Mouse (Mus musculus): ENCODE measurements around the gene Crtc1. TPM values are rescaled to one million over a fixed set of nuclear protein-coding genes. Genes with fewer than 3 reads are reported as not detected.

The Crtc1 gene
- total and polyA plus RNA-seq, 2 experiments from 2014 or later = 51.7 to 52.9 TPM

- Histone ChIP-seq H3K4me3 (ENCODE audit: low read depth, low read length) (no peak overlapping the region), H3K9me3 (ENCODE audit: low read length) (no peaks in the 10 kb centered on the region), H3K36me3 (ENCODE audit: insufficient read depth) (no peaks in the 10 kb centered on the region), H3K4me2 (ENCODE audit: low read depth) (no peak overlapping the region), H3K27ac (ENCODE audit: low read depth, low read length) (no peak overlapping the region), H3K4me1 (ENCODE audit: insufficient read depth) (no peaks in the 10 kb centered on the region), H3K9ac (no peak overlapping the region), H3K27me3 (ENCODE audit: insufficient read depth, low read length) (no peaks in the 10 kb centered on the region)
- no peak for TF ChIP-seq CTCF (IDR thresholded peaks at IDR 0.05; ENCODE audit: low read depth)
- no peak for ATAC-seq
- 85% methylated on average over 2 of the region's 2 CpGs for WGBS
- DNase-seq = no peak
These were observed 16.7 kb downstream of the Crtc1 start for GRCm38 (mm10) chr8:70422722-70423121.

- WGBS = 84% methylated on average over 18 of the region's 18 CpGs
- ATAC-seq = no peak
- no peak overlapping the region for H3K4me3 ChIP-seq (ENCODE audit: low read depth, low read length)
- H3K9ac ChIP-seq = no peak overlapping the region
- DNase-seq = no peak
- no peaks in the 10 kb centered on the region for H3K36me3 ChIP-seq (ENCODE audit: insufficient read depth)
- no peaks in the 10 kb centered on the region for H3K27me3 ChIP-seq (ENCODE audit: insufficient read depth, low read length)
- no peak overlapping the region for H3K4me2 ChIP-seq (ENCODE audit: low read depth)
- H3K4me1 ChIP-seq (ENCODE audit: insufficient read depth) = no peaks in the 10 kb centered on the region
- no peak for TF ChIP-seq CTCF (IDR thresholded peaks at IDR 0.05; ENCODE audit: low read depth)
- no peaks in the 10 kb centered on the region for H3K9me3 ChIP-seq (ENCODE audit: low read length)
- H3K27ac ChIP-seq (ENCODE audit: low read depth, low read length) = no peak overlapping the region
These were observed 17.9 kb downstream of the Crtc1 start for GRCm38 (mm10) chr8:70421349-70422104.

- 81% methylated on average over 11 of the region's 11 CpGs for WGBS
- H3K27me3 ChIP-seq (ENCODE audit: insufficient read depth, low read length) = no peaks in the 10 kb centered on the region
- H3K36me3 ChIP-seq (ENCODE audit: insufficient read depth) = no peaks in the 10 kb centered on the region
- H3K4me2 ChIP-seq (ENCODE audit: low read depth) = no peak overlapping the region
- H3K4me3 ChIP-seq (ENCODE audit: low read depth, low read length) = no peak overlapping the region
- TF ChIP-seq CTCF (IDR thresholded peaks at IDR 0.05; ENCODE audit: low read depth) = no peak
- DNase-seq (no peak), ATAC-seq (no peak)
- H3K4me1 ChIP-seq (ENCODE audit: insufficient read depth) = no peaks in the 10 kb centered on the region
- no peaks in the 10 kb centered on the region for H3K9me3 ChIP-seq (ENCODE audit: low read length)
- no peak overlapping the region for H3K27ac ChIP-seq (ENCODE audit: low read depth, low read length)
- no peak overlapping the region for H3K9ac ChIP-seq
These were observed 19.3 kb downstream of the Crtc1 start for GRCm38 (mm10) chr8:70419879-70420643.

GRCm38 (mm10) chr8:70418954-70419353, 20.4 kb downstream of the Crtc1 start:
- WGBS = 23% methylated on average over 14 of the region's 14 CpGs
- H3K9me3 ChIP-seq (ENCODE audit: low read length) = no peaks in the 10 kb centered on the region
- H3K4me2 ChIP-seq (ENCODE audit: low read depth) = no peak overlapping the region
- no peaks in the 10 kb centered on the region for H3K4me1 ChIP-seq (ENCODE audit: insufficient read depth)
- H3K4me3 ChIP-seq (ENCODE audit: low read depth, low read length) = no peak overlapping the region
- peak; percentile 43 for DNase-seq
- no peak for TF ChIP-seq CTCF (IDR thresholded peaks at IDR 0.05; ENCODE audit: low read depth)
- no peaks in the 10 kb centered on the region for H3K36me3 ChIP-seq (ENCODE audit: insufficient read depth)
- ATAC-seq = peak; percentile 30
- no peaks in the 10 kb centered on the region for H3K27me3 ChIP-seq (ENCODE audit: insufficient read depth, low read length)
- H3K9ac ChIP-seq = no peak overlapping the region
- no peak overlapping the region for H3K27ac ChIP-seq (ENCODE audit: low read depth, low read length)

- Histone ChIP-seq H3K27me3 (ENCODE audit: insufficient read depth, low read length) (no peaks in the 10 kb centered on the region), H3K36me3 (ENCODE audit: insufficient read depth) (no peaks in the 10 kb centered on the region; the same call in 1 of the 2 replicates), H3K9ac (no peak overlapping the region), H3K9me3 (ENCODE audit: low read length) (no peaks in the 10 kb centered on the region), H3K4me1 (ENCODE audit: insufficient read depth) (no peaks in the 10 kb centered on the region), H3K27ac (ENCODE audit: low read depth, low read length) (no peak overlapping the region), H3K4me3 (ENCODE audit: low read depth, low read length) (no peak overlapping the region), H3K4me2 (ENCODE audit: low read depth) (no peak overlapping the region)
- ATAC-seq = peak; percentile 32; the same call in 1 of the 2 replicates
- TF ChIP-seq CTCF (IDR thresholded peaks at IDR 0.05; ENCODE audit: low read depth) = peak; percentile 28; the same call in 1 of the 2 replicates
- no peak for DNase-seq
- WGBS = 34% methylated on average over 10 of the region's 10 CpGs
These were observed 21.5 kb downstream of the Crtc1 start for GRCm38 (mm10) chr8:70417914-70418313.

GRCm38 (mm10) chr8:70416941-70417340, 22.4 kb downstream of the Crtc1 start:
- TF ChIP-seq CTCF (IDR thresholded peaks at IDR 0.05; ENCODE audit: low read depth) = no peak
- no peaks in the 10 kb centered on the region for H3K4me1 ChIP-seq (ENCODE audit: insufficient read depth)
- H3K36me3 ChIP-seq (ENCODE audit: insufficient read depth) = no peaks in the 10 kb centered on the region; the same call in 1 of the 2 replicates
- no peak overlapping the region for H3K4me3 ChIP-seq (ENCODE audit: low read depth, low read length)
- no peak for ATAC-seq
- no peaks in the 10 kb centered on the region for H3K27me3 ChIP-seq (ENCODE audit: insufficient read depth, low read length)
- H3K9ac ChIP-seq = no peak overlapping the region
- H3K27ac ChIP-seq (ENCODE audit: low read depth, low read length) = no peak overlapping the region
- H3K4me2 ChIP-seq (ENCODE audit: low read depth) = no peak overlapping the region
- DNase-seq = no peak
- 36% methylated on average over 6 of the region's 6 CpGs for WGBS
- no peaks in the 10 kb centered on the region for H3K9me3 ChIP-seq (ENCODE audit: low read length)
